Mouse (Mus musculus): ENCODE results near the gene Prl2a1.
"Not testable (repeated sequence)": the region's sequence is repeated elsewhere in the genome, so short reads cannot be mapped to it uniquely, and the experiment has no call there.

The Prl2a1 gene

DNA sequence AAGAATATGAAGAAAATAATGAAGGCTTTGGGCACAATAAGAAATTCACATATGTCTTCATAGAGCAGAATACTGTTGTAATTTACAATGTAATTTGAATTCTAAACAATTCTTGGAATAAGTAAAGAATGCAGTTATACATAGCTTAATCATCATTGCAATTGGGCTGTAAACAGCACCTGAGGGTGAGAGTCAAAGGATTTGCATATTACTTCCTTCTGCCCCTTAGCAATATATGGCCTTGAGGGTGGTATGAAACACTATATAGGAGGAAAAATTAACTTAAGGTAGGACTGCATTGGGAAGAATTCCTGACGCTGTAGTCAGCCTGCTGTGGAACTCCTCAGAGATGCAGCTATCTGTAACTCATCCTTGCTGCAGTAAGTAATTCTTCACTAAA lies at the start of gene Prl2a1:
TSS of gene Prl2a1 (plus strand) at position 301 of the 400 bp plus-strand sequence.
- no peak for DNase-seq

DNA sequence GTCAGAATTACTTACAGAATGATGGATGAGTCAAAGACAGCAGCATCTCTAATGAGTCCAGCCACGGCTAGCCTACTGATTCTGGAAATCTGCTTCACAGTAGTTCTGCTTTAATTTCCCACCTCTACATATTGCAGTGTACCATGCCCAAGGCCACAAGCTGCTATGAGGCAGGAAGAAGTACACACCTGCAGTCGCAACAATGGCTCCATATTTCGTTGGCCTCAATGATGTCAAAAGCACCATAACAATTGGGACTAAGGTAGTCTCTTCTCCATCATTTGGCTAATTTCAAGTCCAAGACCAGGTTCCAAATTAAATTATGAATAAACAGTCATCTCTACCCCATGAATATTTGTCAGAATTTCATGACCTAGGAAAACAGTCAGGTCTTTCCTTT lies 20.8 kb upstream of the Prl2a1 start, which contains the start of gene Prl7c1:
TSS of gene Prl7c1 (minus strand) at position 101 of the 400 bp plus-strand sequence.
- DNase-seq: not testable (repeated sequence)

DNA sequence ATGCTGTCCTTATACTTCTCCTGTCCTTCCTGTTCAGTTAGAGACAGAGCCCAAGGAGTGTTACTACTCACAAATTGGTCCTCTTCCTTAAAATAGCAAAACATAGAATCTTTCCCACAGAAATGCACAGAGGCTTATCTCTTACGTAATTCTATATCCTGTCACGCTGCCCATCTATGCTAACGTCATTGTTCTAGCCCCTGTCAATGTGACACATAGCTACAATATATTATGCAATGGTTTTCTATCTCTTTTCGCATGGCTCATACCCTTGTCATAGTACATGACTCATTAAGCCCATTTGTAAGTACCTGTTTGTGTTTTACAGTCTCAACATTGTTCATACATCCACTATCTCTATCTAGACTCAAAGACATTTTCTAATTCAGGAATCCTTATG lies 2.2 kb upstream of the Prl2a1 start:
- no peak for DNase-seq

DNA sequence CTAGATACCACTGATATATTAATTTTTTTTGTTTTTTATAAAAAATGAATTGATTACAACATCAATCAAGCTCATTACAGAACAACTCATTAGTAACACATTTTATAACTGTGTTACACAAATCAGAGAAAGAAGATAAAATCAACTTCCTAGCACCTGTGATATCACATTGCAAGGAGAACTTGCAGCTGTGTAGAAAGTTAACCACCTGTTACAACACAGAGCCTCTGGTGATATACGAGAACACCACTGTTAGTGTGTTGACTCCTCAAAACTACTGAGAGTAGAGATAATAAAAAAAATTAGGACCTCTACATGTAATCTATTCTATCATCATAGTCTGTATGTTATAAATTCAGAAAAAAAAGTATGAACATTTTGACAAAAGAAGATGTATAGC lies 1.3 kb downstream of the Prl2a1 start:
- no peak for DNase-seq

DNA sequence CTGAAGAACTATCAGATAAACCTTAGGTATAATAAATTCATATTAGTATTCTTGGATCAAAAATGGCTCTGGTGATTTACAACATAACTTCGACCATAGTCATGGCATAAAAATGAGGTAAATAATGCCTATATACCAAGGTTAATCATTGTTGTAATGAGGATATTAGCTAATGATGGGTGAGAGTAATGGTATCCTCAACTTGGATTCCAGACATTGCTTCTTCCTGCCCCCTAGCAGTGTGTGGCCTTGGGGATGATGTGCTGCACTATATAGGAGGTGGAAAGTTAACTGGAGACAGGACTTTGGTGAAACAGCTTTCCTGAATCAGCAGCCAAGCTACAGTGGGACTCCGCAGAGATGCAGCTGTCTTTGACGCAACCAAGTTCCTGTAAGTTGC lies 47.6 kb downstream of the Prl2a1 start, which contains the start of gene Prl2c1:
TSS of gene Prl2c1 (plus strand) at position 301 of the 400 bp plus-strand sequence.
- no peak for DNase-seq
